Mouse (Mus musculus) stomach, postnatal 0 days (tissue): Measurements from ENCODE around the gene Enthd1. TPM values are rescaled to one million over a fixed set of nuclear protein-coding genes. Genes with fewer than 3 reads are reported as not detected.

ENCODE experiments used
- ATAC-seq: fragments of 200-750 bp; cut with Nextera tagmentation; 2 replicates; pipeline ENCODE4 v1.8.0; 2017; ENCODE audit not compliant: low FRiP score, low TSS enrichment
- DNase-seq: peaks from one replicate; pipeline ENCODE4 v3.0.0-alpha.2; 2016; ENCODE audit warnings: low spot score
- H3K27ac ChIP-seq: fragments of 300-500 bp; sonication (generic); replicated peaks from 2 replicates; pipeline ENCODE4 v1.5.1; 2014; ENCODE audit warnings: mild to moderate bottlenecking, control low read depth
- H3K27me3 ChIP-seq: fragments of 300-500 bp; sonication (generic); 2 replicates; pipeline ENCODE4 v1.6.1; 2014; ENCODE audit warnings: low read length; ENCODE audit not compliant: control insufficient read depth, insufficient read depth
- H3K36me3 ChIP-seq: fragments of 300-500 bp; sonication (generic); 2 replicates; pipeline ENCODE4 v1.6.1; 2014; ENCODE audit warnings: low read length, mixed read lengths; ENCODE audit not compliant: control insufficient read depth, insufficient read depth
- H3K4me1 ChIP-seq: fragments of 300-500 bp; sonication (generic); replicated peaks from 2 replicates; pipeline ENCODE4 v1.6.1; 2014; ENCODE audit warnings: antibody characterized with exemption; ENCODE audit not compliant: control insufficient read depth, insufficient read depth
- H3K4me2 ChIP-seq: fragments of 300-500 bp; sonication (generic); replicated peaks from 2 replicates; pipeline ENCODE4 v1.6.1; 2014; ENCODE audit warnings: low read depth, mild to moderate bottlenecking, control low read depth, moderate library complexity
- H3K4me3 ChIP-seq: fragments of 300-500 bp; sonication (generic); 2 replicates; pipeline ENCODE4 v1.5.1; 2014; ENCODE audit warnings: low read depth, low read length, control low read depth
- H3K9ac ChIP-seq: fragments of 300-500 bp; sonication (generic); 2 replicates; pipeline ENCODE4 v1.6.1; 2014; ENCODE audit warnings: mild to moderate bottlenecking, low read length, control low read depth, mixed read lengths
- H3K9me3 ChIP-seq: fragments of 300-500 bp; sonication (generic); 2 replicates; pipeline ENCODE4 v1.6.1; 2016; ENCODE audit warnings: low read length; ENCODE audit not compliant: control insufficient read depth
- CTCF ChIP-seq: IDR thresholded peaks from 2 replicates; pipeline ENCODE4 v1.5.1; 2016; ENCODE audit warnings: antibody characterized with exemption, low read depth, mild to moderate bottlenecking, moderate library complexity
- EP300 ChIP-seq: optimal IDR thresholded peaks from 2 replicates; pipeline ENCODE3; 2016; ENCODE audit warnings: antibody characterized with exemption
- WGBS: fragments of 180-500 bp; shearing (Covaris S2); extraction: QIAGEN DNeasy Blood & Tissue Kit; methylation state at CpG from one replicate; pipeline ENCODE4 v1.1.7; 2014; 5-methylcytosine and 5-hydroxymethylcytosine counted together
- polyA plus RNA-seq: library from polyadenylated mRNA; unstranded; fragments of >200 nt; fragmentation: Nextera tagmentation; extraction: Ambion mirVana; gene quantifications from 2 replicates; pipeline ENCODE4 v1.2.1, GENCODE M21; 2015

Enthd1 gene
- polyA plus RNA-seq, 1 experiment from 2014 or later: not detected

DNA sequence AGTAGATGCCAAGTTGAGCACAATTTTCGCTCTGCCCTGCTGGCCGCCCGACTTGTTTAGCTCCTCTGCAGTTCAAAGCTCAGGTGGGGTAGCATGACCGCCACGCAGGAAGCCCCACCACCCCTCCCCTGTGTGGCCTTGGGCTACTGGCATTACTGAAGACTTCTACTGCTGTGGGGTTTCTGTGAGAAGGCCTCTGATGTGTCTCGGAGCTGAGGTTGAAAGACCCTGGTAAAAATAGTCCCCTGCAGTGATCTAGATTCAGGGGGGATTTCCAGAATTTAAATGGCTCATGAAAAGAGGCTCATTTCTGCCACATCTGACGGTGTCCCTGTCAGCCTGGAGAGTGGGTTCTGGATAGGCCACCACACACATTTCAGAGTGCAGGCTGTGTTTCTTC, 37.5 kb upstream of the Enthd1 start:
- H3K4me2 ChIP-seq: no peak overlapping the region
- no peaks in the 10 kb centered on the region for H3K9me3 ChIP-seq
- 0 out of 2 replicates have a peak, but pooled peaks cover 2% of the 10 kb centered on the region for H3K4me1 ChIP-seq
- WGBS: 68% methylated on average over 7 of the region's 7 CpGs
- no peaks in the 10 kb centered on the region; the same call in 1 of the 2 replicates for H3K27me3 ChIP-seq
- H3K9ac ChIP-seq: no peak overlapping the region
- DNase-seq (no peak), ATAC-seq (no peak)
- no peaks in the 10 kb centered on the region for H3K36me3 ChIP-seq
- no peak overlapping the region for H3K27ac ChIP-seq
- TF ChIP-seq EP300: no peak
- TF ChIP-seq CTCF: no peak
- H3K4me3 ChIP-seq: no peak overlapping the region

DNA sequence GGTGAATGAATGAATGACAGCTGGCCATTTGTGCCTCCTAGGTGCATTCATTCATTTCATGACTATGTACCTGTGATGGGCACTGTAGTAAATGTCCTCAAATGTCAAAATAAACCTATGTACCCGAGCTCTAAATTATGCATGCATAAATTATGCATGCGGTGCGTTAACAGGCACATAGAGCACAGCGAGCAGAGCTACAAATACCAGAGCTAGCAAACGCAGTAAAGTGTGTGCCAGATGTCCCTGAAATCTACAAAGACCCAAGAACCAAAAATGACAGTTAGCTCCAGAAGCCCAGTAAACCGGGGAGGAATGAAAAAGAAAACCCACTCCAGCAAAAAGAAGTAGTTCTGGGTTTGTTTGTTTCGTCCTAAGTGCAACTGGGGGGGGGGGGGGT, 36.5 kb upstream of the Enthd1 start:
- WGBS: 69% methylated on average over 7 of the region's 7 CpGs
- no peak overlapping the region for H3K4me2 ChIP-seq
- DNase-seq: no peak
- H3K27ac ChIP-seq: no peak overlapping the region
- no peaks in the 10 kb centered on the region for H3K9me3 ChIP-seq
- no peaks in the 10 kb centered on the region; the same call in 1 of the 2 replicates for H3K27me3 ChIP-seq
- no peak for ATAC-seq
- no peak overlapping the region for H3K4me3 ChIP-seq
- H3K36me3 ChIP-seq: no peaks in the 10 kb centered on the region
- TF ChIP-seq CTCF: no peak
- TF ChIP-seq EP300: no peak
- H3K9ac ChIP-seq: no peak overlapping the region
- H3K4me1 ChIP-seq: 0 out of 2 replicates have a peak, but pooled peaks cover 2% of the 10 kb centered on the region

DNA sequence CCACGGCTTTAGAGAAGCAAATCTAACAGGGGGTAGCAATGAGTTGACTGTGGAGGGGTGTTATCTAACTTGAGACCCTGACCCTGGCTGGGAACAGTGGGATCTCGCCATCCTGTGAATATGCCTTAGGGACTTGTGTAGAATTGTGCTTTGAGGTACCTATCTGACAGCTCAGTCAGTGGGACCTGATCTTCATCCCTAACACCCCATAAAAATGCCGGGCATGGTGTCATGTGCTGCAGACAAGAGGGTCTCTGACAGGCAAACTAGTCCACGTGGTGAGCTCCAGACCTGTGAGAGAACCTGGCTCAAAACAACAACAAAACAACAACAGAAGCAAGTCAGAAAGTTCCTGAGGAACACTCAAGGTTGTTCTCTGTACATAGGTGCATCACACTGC, 34.9 kb upstream of the Enthd1 start:
- no peaks in the 10 kb centered on the region for H3K9me3 ChIP-seq
- no peak overlapping the region for H3K4me3 ChIP-seq
- no peaks in the 10 kb centered on the region; the same call in 1 of the 2 replicates for H3K27me3 ChIP-seq
- H3K27ac ChIP-seq: no peak overlapping the region
- ATAC-seq: no peak
- H3K4me2 ChIP-seq: no peak overlapping the region
- no peaks in the 10 kb centered on the region for H3K36me3 ChIP-seq
- H3K4me1 ChIP-seq: 0 out of 2 replicates have a peak, but pooled peaks cover 2% of the 10 kb centered on the region
- H3K9ac ChIP-seq: no peak overlapping the region
- WGBS: 76% methylated on average over 4 of the region's 4 CpGs
- DNase-seq: no peak
- no peak for TF ChIP-seq EP300
- TF ChIP-seq CTCF: no peak

DNA sequence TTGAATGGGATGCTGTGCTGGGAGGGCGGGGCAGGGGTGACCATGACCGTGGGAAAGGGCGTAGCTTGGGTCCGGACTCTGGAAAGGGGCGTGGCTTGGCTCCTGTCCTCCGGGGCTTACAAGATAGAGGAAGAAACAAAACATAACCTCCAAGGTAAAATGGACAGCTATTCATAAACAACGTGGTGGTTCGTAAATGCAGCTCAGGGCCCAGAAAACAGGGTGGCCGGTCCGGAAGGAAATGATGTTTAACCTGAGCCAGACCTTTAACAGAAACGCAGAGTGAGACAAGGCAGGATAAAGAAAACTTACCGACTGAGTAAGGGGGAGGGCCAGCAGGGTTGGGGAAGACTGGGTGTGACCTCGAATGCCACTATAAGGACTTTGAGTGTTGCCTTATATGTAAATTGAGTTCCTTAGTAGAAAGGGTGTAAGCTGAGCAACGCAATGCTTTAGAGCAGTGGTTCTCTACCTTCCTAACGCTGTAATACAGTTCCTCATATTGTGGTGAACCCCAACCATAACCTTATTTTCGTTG, 34.3 kb upstream of the Enthd1 start:
- Histone ChIP-seq H3K27ac (no peak overlapping the region), H3K27me3 (no peaks in the 10 kb centered on the region; the same call in 1 of the 2 replicates), H3K4me2 (peak overlapping the region; percentile 25; the same call in 1 of the 2 replicates), H3K4me1 (0 out of 2 replicates have a peak, but pooled peaks cover 2% of the 10 kb centered on the region), H3K9ac (no peak overlapping the region), H3K4me3 (no peak overlapping the region), H3K9me3 (no peaks in the 10 kb centered on the region), H3K36me3 (no peaks in the 10 kb centered on the region)
- TF ChIP-seq CTCF: no peak
- TF ChIP-seq EP300: no peak
- no peak for ATAC-seq
- WGBS: 25% methylated on average over 16 of the region's 16 CpGs
- DNase-seq: peak; percentile 67

DNA sequence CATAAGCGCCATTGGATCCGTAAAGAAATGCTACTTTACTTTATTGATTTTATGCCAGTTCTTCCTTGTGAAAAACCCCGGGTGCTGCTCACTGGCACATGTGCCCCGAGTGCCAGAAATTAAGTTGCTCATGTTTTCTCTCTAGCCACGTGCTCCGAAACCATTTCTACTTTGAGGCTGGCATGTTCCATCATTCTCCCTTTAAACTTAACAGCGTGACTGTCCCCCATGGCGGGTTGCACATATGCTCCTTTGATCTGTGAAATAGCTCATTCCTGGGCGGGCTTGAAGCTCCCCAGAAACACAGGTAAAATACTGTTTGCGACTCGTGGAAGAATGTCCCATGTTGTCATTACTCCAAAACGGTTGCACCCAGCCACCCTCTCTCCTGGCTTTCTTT, 33.8 kb upstream of the Enthd1 start:
- DNase-seq (no peak), ATAC-seq (no peak)
- Histone ChIP-seq H3K9me3 (no peaks in the 10 kb centered on the region), H3K9ac (no peak overlapping the region), H3K27me3 (no peaks in the 10 kb centered on the region; the same call in 1 of the 2 replicates), H3K36me3 (no peaks in the 10 kb centered on the region), H3K4me3 (no peak overlapping the region), H3K27ac (no peak overlapping the region), H3K4me1 (0 out of 2 replicates have a peak, but pooled peaks cover 2% of the 10 kb centered on the region), H3K4me2 (no peak overlapping the region)
- no peak for TF ChIP-seq CTCF
- TF ChIP-seq EP300: no peak
- WGBS: 61% methylated on average over 12 of the region's 12 CpGs

DNA sequence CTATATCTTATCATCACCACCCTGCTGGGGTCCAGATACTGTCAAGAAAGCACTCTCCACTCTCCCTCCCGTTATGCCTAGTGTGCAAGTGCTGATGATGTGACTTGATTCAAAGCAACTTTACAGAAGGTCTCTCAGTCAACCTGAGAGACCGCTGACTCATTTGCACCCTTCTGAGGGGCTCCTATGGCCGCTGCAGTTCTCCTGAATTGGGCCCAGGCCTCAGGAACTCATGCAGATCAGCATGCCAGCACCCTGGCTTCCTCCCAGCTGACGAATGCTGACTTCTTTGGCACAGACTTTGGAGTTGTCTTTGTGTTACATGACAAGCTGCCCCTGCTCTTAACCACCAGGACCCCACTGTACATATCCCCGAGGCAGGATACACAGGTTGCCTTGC, 28.9 kb upstream of the Enthd1 start:
- Histone ChIP-seq H3K4me3 (no peak overlapping the region), H3K36me3 (no peaks in the 10 kb centered on the region), H3K4me1 (no peaks in the 10 kb centered on the region), H3K27ac (no peak overlapping the region), H3K9ac (no peak overlapping the region), H3K4me2 (no peak overlapping the region), H3K9me3 (no peaks in the 10 kb centered on the region), H3K27me3 (no peaks in the 10 kb centered on the region; the same call in 1 of the 2 replicates)
- DNase-seq (no peak), ATAC-seq (no peak)
- 61% methylated on average over 5 of the region's 5 CpGs for WGBS
- TF ChIP-seq EP300: no peak
- no peak for TF ChIP-seq CTCF
